Mouse (Mus musculus): Measurements from ENCODE around the gene Sh3kbp1.
A peak's percentile ranks its signal among the peaks of the same experiment; 100 is the strongest.

The Sh3kbp1 gene

GRCm38 (mm10) chrX:159943586-159943985 lies 316.5 kb downstream of the Sh3kbp1 start:
- DNase-seq: no peak

DNA sequence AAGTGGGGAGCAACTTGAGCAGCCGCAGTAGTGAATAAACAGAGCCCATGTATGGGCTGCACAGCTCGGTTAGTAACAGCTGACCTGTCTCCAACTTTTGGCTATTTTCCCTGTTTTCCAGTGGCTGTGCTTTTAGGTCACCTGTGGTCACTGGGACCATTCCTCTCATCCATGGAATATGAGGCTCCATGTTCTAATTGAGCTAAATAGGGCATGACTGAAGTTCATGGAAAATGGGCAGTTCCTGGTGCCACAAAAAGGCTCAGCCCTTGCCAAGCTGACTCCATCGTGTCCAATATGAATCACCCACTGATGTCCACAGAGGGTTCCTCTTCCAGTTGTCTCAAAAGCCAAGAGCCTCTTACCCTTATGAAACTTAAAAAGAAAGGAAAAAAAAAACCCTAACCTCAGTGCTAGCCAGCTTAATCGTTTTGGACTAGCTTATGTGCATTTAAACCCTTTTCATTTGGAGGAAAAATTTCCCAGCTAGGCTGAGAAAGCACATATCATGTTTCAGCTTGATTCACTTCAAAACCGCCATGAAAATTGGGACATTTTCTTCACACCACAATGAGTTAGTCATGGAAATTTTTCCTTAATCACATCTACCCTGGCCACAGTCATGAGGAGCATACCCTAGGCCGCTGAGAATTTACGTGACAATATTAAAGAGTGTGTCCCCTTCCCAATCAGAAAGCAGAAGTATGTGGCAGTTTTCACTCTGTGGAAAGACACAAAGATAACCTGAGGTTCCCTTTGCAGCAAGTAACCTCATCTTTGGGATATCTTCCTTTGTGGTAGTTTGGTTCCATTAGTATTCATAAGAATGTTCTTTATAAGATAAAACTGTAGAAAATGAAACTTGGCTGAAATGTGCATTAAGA lies 326.7 kb downstream of the Sh3kbp1 start:
- no peak for DNase-seq

- DNase-seq: no peak
Observed at GRCm38 (mm10) chrX:159954430-159954779, 327.3 kb downstream of the Sh3kbp1 start.

- no peak for DNase-seq
Observed at GRCm38 (mm10) chrX:159955433-159955832, 328.4 kb downstream of the Sh3kbp1 start.

DNA sequence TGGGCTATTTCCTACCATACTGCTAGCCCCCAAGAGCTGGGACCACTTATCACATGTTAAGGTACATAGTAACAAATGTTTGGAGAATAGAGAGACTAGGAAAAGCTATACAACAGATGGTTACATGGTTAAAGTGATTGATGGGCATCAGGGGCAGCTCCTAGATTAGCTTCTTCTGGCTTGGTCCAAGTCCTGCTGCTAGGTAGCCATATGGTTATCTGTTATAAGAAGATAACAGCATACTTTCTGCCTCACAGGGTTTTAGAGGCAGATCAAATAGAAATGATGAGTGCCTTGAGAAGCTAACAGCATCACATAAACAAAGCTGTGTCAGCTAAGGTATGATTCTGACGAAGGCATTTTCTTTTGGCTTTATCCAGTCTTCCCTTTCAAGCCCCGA lies 334.3 kb downstream of the Sh3kbp1 start:
- DNase-seq: no peak

DNA sequence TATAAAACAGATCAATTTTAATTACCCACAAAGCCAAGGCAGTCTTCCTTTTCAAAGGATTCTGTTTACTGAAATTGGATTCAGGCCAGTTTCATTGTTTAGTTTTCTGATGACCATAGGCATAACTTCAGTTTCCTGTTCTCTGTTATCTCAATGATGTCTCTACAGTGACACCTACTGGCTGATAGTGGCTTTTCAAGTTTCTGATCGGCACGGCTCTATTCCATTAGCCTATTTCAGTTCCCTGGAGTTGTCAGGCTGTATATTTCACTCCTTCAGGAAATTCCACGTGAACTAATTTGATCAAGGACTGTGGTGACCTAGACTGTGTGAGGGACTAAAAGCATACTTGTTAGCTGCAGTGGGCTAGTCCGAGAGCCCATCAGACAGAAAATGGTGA lies 336.2 kb downstream of the Sh3kbp1 start:
- DNase-seq: peak; percentile 51

- no peak for DNase-seq
Observed at GRCm38 (mm10) chrX:159963925-159964324, 336.9 kb downstream of the Sh3kbp1 start.

GRCm38 (mm10) chrX:159969025-159969424 lies 342.0 kb downstream of the Sh3kbp1 start:
- peak; percentile 50 for DNase-seq

DNA sequence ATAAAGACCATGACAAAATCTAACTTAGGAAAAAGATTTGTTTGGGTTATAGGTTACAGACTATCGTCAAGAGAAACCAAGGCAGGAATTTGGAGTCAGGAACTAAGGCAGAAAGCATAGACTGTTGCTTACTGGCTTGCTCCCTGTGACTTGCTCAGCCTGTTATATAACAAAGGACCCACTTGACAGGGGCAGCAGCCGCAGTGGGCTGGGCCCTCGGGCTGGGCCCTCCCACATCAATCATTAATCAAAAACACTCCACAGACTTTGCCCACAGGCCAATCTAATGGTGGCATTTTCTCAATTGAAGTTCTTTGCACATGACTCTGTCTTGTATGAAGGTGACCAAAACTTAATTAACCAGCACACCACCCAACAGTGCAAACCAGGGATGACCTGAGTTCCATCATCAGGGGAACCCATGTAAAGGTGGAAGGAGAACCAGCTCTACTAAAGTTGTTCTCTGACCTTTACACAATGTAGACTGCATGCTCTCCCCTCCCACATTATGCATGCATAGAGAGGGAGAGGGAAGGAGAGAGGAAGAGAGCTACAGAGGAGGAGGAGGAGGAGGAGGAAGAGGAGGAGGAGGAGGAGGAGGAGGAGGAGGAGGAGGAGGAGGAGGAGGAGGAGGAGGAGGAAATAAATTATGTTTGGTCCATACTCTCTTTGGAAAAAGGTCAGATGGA lies 344.2 kb downstream of the Sh3kbp1 start:
- DNase-seq: peak; percentile 41

GRCm38 (mm10) chrX:159973730-159974129 lies 346.7 kb downstream of the Sh3kbp1 start:
- peak; percentile 15 for DNase-seq

DNA sequence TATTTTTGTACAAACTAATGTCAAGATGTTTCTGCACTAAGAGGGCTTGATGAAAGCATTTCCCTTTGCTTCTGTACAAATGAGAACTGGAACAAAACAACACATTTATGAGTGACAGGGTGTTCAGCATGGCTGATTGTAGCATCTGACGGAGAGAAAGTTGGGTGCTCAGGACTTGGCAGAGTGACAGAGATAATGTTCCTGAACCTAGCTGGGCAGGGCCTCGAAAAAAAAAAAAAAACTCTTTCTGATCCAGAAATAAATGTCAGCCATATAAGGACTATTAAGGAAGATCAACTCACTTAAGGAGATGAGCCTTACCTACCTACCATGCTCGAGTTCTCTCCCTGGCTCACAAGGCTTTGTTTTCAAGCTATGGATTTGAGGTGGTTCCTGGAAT lies 349.2 kb downstream of the Sh3kbp1 start:
- DNase-seq: no peak

GRCm38 (mm10) chrX:159988002-159988960 lies 361.2 kb downstream of the Sh3kbp1 start, which contains the start of gene Map3k15:
Gene Map3k15, plus strand, starts transcription at chrX:159988433.
- DNase-seq: peak; percentile 69

- DNase-seq: no peak
Observed at GRCm38 (mm10) chrX:159995808-159996207, 368.7 kb downstream of the Sh3kbp1 start.
